Mouse (Mus musculus): ENCODE data around the gene Usp36.

Usp36 gene

DNA sequence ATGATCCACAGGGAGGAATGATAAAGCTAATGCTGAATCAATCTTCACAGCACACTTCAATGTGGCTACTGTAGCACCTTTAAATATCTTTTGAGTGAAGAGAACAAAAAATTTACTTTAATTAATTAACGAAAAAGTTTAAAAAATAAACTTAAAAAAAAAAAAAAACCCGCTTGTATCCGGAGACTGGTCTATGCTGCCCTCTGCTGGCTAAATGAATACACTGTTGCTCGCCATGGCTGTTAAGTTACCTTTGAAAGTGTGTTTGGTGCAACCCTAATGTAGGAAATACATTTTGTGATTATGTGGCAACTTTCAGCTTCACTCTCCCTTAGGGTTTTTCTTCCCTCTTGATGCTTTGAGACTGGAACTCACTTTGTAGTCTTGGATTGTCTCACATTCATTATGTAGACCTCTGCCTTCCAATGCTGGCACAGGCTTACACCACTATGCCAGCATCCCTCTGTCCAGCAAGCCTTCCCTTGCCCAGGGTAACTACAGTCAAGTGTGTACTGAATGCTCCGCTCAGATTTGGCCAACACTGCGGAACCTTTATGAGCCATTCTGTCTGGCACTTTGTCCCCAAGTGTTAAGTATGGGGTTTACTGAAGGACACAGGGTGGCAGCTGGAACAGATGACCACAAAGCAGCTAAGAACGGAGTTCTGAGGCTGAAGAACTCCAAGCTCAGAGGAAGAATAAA is 69.3 kb downstream of the Usp36 start:
- DNase-seq, result peak; percentile 75 to 79

DNA sequence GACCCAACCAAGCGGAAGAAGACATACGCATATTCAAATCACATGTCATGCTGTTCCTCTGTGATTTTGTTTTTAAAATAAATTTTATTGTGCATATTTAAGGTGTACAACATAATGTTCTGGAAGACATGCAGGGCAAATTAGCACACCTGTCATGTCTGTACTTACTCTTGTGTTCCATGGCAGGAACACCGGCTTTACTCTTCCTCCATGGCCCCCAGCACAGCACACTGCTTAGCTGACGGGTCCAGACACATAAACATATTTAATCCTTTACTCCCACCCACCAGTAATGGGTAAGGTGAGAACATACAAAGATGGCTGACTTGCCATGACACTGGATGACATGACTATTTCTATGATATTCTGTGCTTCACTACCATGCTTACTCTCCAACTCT is 71.0 kb downstream of the Usp36 start:
- DNase-seq, result no peak

DNA sequence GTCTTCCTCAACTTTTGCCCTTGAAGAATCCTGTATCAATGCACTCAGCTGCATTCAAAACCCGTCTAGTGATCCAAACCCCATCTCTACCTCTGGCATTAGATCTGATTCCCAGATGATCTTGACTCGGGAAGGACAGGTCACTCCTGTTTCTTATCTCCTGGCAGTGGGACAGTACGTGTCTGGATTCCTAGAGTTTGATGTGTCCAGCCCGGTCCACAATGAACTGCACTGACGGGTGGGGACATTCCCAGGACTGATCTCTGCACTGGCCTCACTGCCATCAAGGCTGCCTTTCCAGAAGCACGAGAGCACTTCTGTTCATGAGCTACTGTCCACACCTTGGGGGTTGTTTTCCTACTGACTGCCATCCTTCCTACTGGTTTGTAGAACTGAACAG is 73.6 kb downstream of the Usp36 start:
- DNase-seq, result no peak

DNA sequence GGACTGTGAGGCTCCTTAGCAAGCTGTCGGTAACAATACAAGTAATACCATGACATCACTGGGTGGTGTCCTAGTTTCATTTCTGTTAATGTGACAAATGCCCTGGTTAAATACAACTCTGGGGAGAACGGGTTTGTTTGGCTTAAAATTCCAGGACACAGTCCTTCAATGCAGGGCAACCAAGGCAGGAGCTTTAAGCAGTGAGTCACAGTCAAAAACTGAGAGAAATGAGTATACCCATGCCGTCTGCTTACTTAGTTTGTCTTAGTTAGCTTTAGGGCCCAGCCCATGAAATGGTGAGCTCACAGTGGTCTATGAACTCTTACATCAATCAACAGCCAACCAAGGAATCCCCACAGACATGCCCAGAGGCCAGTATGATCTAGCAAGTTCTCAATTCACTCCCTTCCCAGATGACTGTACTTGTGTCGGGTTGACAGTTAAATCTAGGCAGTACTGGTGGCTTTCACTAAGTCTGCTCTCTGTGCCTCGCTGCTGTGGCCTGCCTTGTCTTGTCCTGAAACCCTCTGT is 74.1 kb downstream of the Usp36 start:
- DNase-seq, result no peak

GRCm38 (mm10) chr11:118212636-118213112 is 77.4 kb downstream of the Usp36 start:
- no peak for DNase-seq

DNA sequence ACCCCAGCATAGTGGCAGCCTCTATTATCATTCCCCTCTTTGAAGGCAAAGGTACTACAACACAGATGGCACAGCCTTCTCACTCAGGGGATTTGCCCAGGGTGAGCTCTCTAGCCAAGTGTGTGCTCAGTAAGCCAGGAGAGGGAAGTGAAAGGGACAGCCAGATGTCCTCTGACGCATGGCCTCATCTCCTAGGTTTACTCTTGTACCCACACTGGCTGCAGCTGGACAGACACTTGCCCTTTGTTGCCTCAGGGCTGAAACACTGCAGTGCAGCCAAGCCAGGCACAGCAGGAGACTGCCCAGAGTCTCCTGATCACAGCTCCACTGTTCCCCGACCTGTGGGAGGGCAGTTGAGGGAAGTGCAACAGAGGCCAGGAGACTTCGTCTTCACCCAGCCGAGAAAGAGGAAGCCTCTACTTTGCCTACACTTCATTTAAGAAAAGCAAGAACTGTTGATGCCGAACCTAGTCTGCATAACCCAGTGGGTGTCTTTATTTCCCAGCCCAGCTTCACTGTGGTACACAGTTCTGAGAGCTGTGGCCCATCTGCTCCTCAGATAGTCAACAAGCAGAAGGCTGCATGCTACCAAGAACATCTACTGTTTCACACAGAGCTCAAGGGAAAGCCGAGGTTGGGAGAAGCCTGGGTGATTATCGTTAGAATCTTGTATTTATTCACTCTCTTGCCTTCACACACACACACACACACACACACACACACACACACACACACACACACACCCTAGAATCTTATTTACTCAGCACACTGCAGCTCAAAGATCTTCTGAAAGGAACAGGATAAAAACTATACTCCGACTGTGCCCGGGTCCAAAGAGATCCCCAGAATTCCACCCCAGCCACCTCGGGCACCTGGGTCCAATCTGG is 78.1 kb downstream of the Usp36 start:
- DNase-seq, result peak in 1 of 2 experiments; percentile 59

- DNase-seq, result no peak
Observed at GRCm38 (mm10) chr11:118210962-118211361, 79.1 kb downstream of the Usp36 start.

GRCm38 (mm10) chr11:118210116-118210515 is 79.9 kb downstream of the Usp36 start:
- no peak for DNase-seq

Data from kidney, postnatal 4 days (tissue).